Mouse (Mus musculus) embryo, embryonic 10 days (tissue): ENCODE results near the gene Prr5l.
A peak's percentile ranks its signal among the peaks of the same experiment; 100 is the strongest.

Experiments used
- DNase-seq: peaks from one replicate; pipeline ENCODE4 v3.0.0-alpha.2; 2015; ENCODE audit warnings: low spot score

Prr5l gene

DNA sequence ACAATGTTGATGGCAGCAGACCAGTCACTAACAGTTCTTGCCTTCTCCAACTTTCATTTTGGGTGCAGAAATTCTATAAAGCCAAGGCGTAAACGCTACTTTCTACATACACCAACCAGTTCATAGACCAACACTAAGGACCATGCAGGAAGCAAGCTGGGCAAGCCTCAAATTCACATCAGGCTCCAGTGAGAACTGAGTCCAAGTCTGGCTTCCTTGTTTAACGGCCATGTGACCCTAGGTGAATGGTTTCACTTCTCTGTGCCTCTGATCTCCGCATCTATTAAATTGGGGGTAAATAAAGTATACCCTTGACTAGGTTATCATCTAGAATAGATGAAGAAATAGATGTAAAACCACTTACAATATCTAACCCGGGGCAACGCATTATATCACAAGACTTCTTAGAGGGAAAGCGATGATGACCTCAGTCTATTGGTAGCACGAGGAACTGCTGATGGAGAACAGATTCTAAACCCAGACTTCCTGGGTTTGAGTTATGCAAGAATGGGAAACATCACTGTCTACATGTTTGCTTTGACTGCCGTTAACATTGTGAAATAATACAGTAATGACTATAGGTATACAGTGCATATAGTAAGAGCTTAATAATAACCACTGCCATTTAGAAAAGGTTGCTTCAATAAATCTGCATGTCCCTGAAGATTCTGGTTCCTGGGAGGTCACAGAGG lies 1.2 kb downstream of the Prr5l start:
- no peak for DNase-seq

GRCm38 (mm10) chr2:101871179-101871578 lies 11.6 kb downstream of the Prr5l start:
- DNase-seq: peak; percentile 70

GRCm38 (mm10) chr2:101868683-101869082 lies 14.1 kb downstream of the Prr5l start:
- no peak for DNase-seq

DNA sequence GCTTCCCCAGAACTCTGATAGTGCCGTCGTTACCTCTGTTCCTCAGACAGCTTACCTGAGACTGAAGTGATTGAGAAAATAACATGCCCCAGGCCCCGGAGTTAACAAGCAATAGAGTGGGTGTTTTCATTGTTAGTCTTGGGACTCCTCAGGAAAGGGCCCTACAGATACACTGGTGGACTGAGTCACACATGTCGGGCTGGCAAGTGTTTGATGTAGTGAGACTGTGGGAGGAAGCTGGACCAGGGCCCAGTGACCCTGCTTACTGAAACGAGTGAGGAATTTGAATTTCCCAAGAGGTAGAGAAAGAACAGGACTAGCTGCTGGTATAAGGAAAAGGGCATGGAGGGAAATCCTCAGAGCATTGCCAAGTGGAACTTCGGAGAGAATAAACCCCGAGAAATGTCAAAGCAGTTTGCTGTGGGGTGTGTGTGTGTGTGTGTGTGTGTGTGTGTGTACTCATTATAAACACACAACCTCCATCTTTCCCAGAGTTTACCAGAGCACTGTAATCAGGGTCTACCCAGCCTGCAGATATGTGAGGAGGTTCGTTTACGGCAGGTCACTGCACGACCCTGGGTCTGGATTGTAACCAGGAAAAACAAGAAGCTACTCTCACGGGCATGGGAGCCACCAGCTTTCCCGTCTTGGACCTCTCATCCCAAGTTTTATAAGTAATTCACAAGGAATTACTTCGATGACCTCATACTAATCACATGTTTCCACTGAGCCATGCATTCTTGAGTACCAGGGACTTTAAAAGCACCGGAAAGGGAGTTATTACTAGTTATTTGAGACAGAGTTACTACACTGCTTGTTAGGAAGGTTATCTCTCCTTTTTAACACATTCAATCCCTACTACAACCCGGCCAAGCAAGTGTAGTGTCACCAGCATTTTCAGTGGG lies 20.4 kb downstream of the Prr5l start:
- no peak for DNase-seq

DNA sequence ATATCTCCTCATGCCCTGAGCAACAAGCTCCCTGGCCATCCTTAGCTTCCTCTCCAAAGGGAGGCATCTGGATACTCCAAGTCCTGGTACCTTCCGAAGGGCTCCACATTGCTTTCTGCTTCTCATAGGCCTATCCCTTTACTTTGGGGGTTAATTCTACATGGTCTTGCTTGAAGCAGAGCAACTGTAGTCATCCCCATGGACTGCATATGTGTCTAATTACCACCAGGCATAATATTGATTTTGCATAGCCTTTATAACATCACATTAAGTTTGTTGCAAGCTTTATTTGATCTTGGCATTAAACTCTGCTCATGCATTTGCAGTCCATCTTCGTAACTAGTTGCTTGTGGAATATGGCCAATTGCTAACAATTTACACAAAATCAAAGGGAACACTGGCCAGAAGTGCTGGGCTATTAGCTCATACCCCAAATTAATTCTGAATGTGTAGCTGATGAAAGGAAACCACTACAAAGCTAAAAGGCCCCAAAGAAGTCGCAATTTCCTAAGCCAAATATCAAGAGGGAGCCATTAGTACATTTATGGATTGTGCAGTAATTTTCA lies 21.8 kb downstream of the Prr5l start:
- no peak for DNase-seq

- no peak for DNase-seq
Observed at GRCm38 (mm10) chr2:101856174-101856573, 26.7 kb downstream of the Prr5l start.

GRCm38 (mm10) chr2:101854792-101855191 lies 28.0 kb downstream of the Prr5l start:
- DNase-seq: no peak

DNA sequence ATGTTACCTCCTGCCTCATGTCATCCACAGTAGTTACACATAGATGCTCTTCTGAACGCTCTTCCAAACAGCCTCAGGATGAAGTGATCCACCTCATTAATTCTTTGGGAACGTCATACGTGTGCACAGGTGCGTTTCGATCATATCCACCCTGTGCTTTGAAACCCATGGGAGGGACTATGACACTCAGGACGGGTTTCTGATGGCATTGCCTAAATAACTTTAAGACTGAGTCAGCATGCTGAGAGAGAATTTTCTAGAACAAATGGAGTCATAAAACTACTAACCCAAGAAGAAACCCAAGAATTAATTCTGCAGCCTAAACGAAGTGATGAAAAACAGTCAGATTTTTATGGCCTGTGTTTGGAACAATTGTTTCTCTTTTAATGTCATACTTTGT lies 40.1 kb downstream of the Prr5l start:
- DNase-seq: no peak

DNA sequence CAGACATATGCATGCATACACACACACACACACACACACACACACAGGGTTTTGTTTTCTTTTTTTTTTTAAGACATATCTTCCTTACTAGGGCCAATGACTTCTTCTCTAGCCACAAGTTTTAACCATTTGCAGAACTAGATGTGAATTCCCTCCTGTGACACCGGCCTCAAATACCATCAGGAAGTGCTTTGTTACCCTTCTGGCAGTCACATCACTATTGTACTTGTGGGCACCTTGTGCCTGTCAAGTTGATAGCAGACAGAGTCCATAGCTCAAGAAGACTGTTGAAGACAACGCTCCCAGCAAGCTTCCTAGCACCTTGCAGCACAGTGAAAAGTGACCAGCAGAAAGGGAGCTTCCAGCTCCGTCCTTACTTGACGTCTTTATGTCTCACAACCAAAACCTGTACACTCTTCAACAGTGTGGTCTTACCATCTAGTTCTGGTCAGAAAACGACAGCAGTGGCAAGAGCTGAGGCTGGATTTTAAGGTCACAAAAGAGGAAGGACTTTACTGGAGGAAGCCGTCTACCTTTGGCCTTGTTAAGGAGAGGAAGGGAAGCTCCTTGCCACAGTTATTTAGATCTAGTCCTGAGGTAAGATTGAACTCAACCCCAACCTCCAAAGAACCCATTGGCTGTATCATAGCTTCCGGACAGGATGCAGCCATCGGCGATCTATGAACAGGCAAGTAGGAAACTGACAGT lies 47.9 kb downstream of the Prr5l start:
- no peak for DNase-seq

DNA sequence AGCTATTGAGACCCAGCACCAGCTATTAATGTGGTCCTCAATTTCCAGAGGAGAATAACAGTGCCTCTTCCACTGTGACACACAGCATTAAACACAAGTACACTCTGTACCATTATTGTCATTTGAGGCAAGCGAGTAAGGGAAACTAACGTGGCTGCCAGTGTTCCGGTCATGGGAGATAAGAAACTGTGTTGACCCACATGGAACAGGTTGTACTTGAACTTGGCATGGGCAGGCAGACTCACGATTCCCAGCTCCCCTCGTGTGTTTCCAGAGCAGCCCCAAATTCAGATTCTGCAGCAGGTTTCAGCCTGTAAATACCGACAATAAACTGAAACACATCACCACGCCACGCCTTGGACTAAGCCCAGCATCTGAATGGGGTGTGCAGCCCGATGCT lies 50.5 kb downstream of the Prr5l start:
- no peak for DNase-seq

- DNase-seq: no peak
Observed at GRCm38 (mm10) chr2:101831851-101832250, 51.0 kb downstream of the Prr5l start.

DNA sequence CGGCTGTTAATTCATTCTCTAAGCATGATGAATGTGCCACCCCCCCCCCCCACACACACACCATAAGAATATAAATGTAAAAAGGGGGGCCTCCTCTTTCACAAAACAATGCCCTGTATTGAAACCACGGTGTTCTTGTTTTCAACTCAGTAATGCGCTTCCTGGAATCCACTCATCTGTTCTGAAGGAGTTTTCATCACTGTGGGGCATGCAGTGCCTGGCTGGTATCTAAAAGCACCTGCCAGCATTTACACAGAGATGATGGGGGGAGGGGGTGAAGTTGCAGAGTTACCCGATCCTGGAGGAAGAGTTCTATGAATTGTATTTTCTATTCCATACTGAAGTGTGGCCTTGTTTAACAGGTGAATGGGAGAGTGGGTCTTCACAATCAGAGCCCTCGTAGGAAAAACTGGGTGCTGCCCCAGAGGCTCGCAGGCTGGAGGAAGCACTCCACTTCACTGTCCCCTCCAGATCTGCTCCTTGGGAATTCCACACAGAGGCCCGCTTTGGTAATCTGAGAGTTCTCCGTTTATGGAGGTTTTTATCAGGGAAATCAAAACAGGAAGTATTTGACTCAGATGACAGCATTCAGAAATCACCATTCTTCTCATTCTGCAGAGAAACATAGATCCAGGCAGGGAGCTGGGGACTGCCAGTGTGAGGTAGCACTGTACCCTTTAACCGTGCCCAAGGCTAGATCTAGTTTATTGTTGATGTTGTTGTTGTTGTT lies 52.5 kb downstream of the Prr5l start:
- no peak for DNase-seq

GRCm38 (mm10) chr2:101829013-101829412 lies 53.8 kb downstream of the Prr5l start:
- DNase-seq: no peak

- DNase-seq: peak; percentile 69
Observed at GRCm38 (mm10) chr2:101828057-101828643, 54.7 kb downstream of the Prr5l start.

- peak; percentile 23 for DNase-seq
Observed at GRCm38 (mm10) chr2:101827626-101828025, 55.2 kb downstream of the Prr5l start.

DNA sequence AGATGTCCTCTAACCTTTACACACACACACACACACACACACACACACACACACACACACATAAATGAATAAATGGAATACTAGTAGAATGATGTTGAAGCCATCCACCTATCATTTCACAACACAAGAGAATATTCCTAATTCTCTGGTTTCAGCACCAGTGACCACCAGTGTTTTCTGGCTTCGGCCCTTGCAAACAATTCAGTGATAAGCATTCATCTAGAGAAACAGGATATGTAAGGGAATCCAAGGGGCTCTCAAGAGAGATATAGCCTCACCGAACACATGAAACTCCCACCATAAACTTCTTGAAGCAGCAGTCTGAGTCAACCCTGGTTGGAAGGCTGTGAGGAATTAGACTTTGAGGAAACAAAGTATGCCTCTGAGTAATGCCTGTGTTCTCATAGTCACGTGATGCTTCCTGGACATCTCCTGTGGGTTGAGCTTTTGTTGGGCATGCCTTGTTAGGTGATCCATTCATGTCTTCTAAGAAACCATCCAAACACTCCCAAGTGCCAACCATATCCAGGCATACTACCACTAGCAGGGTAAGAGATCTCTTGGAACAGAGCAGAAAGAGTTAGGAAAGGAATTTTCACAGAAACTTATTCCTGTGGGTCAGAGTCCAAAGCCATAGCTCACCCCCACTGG lies 55.8 kb downstream of the Prr5l start:
- no peak for DNase-seq

GRCm38 (mm10) chr2:101826186-101826707 lies 56.6 kb downstream of the Prr5l start:
- DNase-seq: no peak

- no peak for DNase-seq
Observed at GRCm38 (mm10) chr2:101825226-101826120, 57.4 kb downstream of the Prr5l start.

- DNase-seq: no peak
Observed at GRCm38 (mm10) chr2:101823821-101824220, 59.0 kb downstream of the Prr5l start.
